Mouse (Mus musculus) stomach, embryonic 15.5 days (tissue): ENCODE measurements at regions not wholly inside any gene's neighbourhood (a gene's known extent, or its start where the extent isn't known, plus 50 kb on each side); places are given as distances from the start of the nearest gene placed in this dataset.

ENCODE experiments used
- ATAC-seq: fragments of 200-750 bp; cut with Nextera tagmentation; 2 replicates; pipeline ENCODE4 v1.8.0; 2017; ENCODE audit warnings: low read depth, moderate number of reproducible peaks, moderate TSS enrichment; ENCODE audit not compliant: insufficient read depth, low FRiP score
- H3K27ac ChIP-seq: fragments of 300-500 bp; sonication (generic); 2 replicates; pipeline ENCODE4 v1.5.1; 2015; ENCODE audit warnings: mild to moderate bottlenecking, inconsistent platforms
- H3K27me3 ChIP-seq: fragments of 300-500 bp; sonication (generic); replicated peaks from 2 replicates; pipeline ENCODE4 v1.6.1; 2015; ENCODE audit warnings: inconsistent platforms
- H3K36me3 ChIP-seq: fragments of 300-500 bp; sonication (generic); 2 replicates; pipeline ENCODE4 v1.6.1; 2015; ENCODE audit warnings: inconsistent platforms
- H3K4me1 ChIP-seq: fragments of 300-500 bp; sonication (generic); 2 replicates; pipeline ENCODE4 v1.6.1; 2015; ENCODE audit warnings: inconsistent platforms
- H3K4me2 ChIP-seq: fragments of 300-500 bp; sonication (generic); 2 replicates; pipeline ENCODE4 v1.6.1; 2015; ENCODE audit warnings: mild to moderate bottlenecking, inconsistent platforms
- H3K4me3 ChIP-seq: fragments of 300-500 bp; sonication (generic); replicated peaks from 2 replicates; pipeline ENCODE4 v1.5.1; 2015; ENCODE audit warnings: inconsistent platforms
- H3K9ac ChIP-seq: fragments of 300-500 bp; sonication (generic); 2 replicates; pipeline ENCODE4 v1.6.1; 2015; ENCODE audit warnings: inconsistent platforms
- H3K9me3 ChIP-seq: fragments of 300-500 bp; sonication (generic); 2 replicates; pipeline ENCODE4 v1.6.1; 2016; ENCODE audit warnings: inconsistent platforms
- WGBS: fragments of 180-500 bp; shearing (Covaris S2); methylation state at CpG from one replicate; pipeline ENCODE4 v1.1.7; 2015; 5-methylcytosine and 5-hydroxymethylcytosine counted together

DNA sequence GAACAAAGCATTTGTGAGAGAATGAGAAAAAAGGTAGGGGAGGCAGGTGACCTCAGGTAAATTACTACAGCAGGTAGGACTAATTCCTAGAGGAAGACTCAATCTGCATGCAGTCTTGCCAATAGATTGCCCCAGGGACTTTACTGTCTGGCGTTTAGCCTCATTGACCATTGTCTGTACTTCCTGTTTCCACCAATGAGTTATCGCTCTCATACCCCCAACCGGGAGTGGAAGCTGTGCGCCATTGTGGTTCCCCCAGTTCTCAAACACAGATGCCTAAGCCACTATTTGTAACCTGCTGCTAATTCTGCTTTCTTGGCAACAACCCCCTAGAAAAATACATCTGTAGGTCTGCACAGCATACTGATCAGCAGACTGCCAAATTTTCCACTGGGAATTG, 65.5 kb upstream of the Tle4 start:
- H3K9me3 ChIP-seq, result no peaks in the 10 kb centered on the region
- H3K9ac ChIP-seq, result no peak overlapping the region
- no peaks in the 10 kb centered on the region for H3K36me3 ChIP-seq
- no peaks in the 10 kb centered on the region for H3K27me3 ChIP-seq
- H3K4me1 ChIP-seq, result no peaks in the 10 kb centered on the region
- no peak overlapping the region for H3K27ac ChIP-seq
- no peak for ATAC-seq
- H3K4me3 ChIP-seq, result no peak overlapping the region
- 67% methylated on average over 4 of the region's 4 CpGs for WGBS
- H3K4me2 ChIP-seq, result no peak overlapping the region

GRCm38 (mm10) chr19:14659725-14660124, 61.9 kb upstream of the Tle4 start:
- H3K4me2 ChIP-seq, result no peak overlapping the region
- ATAC-seq, result no peak
- no peak overlapping the region for H3K27ac ChIP-seq
- H3K4me3 ChIP-seq, result no peak overlapping the region
- H3K36me3 ChIP-seq, result no peaks in the 10 kb centered on the region
- 76% methylated on average over 4 of the region's 4 CpGs for WGBS
- no peaks in the 10 kb centered on the region for H3K9me3 ChIP-seq
- H3K27me3 ChIP-seq, result no peaks in the 10 kb centered on the region
- H3K4me1 ChIP-seq, result no peaks in the 10 kb centered on the region
- no peak overlapping the region for H3K9ac ChIP-seq

- ATAC-seq, result no peak
- no peaks in the 10 kb centered on the region for H3K4me1 ChIP-seq
- H3K9ac ChIP-seq, result no peak overlapping the region
- no peak overlapping the region for H3K27ac ChIP-seq
- H3K36me3 ChIP-seq, result no peaks in the 10 kb centered on the region
- H3K4me2 ChIP-seq, result no peak overlapping the region
- 84% methylated on average over 2 of the region's 2 CpGs for WGBS
- no peaks in the 10 kb centered on the region for H3K9me3 ChIP-seq
- no peak overlapping the region for H3K4me3 ChIP-seq
- no peaks in the 10 kb centered on the region for H3K27me3 ChIP-seq
Observed at GRCm38 (mm10) chr19:14658479-14658878, 60.6 kb upstream of the Tle4 start.

DNA sequence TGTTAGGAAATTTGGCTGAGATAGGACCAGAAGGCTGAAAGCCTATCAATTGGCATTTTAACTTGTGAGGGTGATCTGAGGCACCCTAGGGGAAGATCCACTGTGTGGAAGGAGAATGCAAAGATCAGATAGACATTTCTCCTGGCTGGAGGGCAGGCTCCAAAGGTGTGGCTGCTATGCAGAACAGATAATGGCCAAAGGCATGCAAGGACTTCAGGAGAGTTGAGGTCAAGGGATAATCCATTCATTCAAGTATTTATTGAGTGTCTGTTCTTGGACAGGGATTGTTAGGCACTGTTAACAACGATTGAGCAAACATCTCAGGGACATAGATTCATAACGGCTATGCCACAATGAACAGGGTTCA, 58.2 kb upstream of the Tle4 start:
- Histone ChIP-seq H3K9me3 (no peaks in the 10 kb centered on the region), H3K27ac (no peak overlapping the region), H3K4me2 (no peak overlapping the region), H3K36me3 (no peaks in the 10 kb centered on the region), H3K4me3 (no peak overlapping the region), H3K4me1 (no peaks in the 10 kb centered on the region), H3K9ac (no peak overlapping the region), H3K27me3 (no peaks in the 10 kb centered on the region)
- WGBS, result 44% methylated on average over 2 of the region's 2 CpGs
- no peak for ATAC-seq

DNA sequence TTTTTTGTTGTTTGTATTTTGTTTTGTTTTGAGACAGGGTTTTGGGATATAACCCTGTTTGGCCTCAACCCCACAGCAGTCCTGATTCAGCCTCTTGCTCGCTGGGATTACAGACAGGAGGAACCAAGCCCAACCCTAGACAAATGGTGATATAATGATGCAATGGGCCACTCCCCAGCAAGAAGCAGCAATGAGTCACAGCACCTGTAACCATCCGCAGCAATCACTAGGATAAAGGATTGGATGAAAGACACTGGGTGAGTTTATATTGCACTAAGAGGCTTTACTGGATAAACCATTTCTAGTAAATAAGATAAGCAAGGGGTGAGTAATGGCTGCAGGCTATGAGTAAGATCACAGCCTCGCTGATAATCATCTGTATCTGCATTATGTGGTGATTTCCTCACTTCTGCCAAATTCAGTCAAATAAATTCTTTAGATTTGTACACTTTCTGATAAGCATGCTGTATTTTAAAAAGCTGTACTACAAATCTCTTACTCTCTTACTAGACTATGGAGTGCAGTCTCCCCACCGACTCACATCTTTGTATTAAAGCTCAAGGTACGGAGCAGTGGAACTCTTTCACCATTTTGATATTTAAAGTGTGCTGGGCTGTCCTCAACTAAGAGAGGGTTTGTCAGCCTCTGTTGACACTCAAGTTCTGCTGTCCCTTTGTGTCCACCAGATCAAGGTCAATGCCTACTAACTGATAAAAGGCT, 57.6 kb upstream of the Tle4 start:
- H3K27ac ChIP-seq, result no peak overlapping the region
- WGBS, result 49% methylated on average over 5 of the region's 5 CpGs

More for the DNA sequence above, 57.6 kb upstream of the Tle4 start:
- no peaks in the 10 kb centered on the region for H3K36me3 ChIP-seq
- no peak for ATAC-seq
- no peaks in the 10 kb centered on the region for H3K4me1 ChIP-seq
- H3K27me3 ChIP-seq, result no peaks in the 10 kb centered on the region
- H3K9me3 ChIP-seq, result no peaks in the 10 kb centered on the region
- H3K9ac ChIP-seq, result no peak overlapping the region
- no peak overlapping the region for H3K4me2 ChIP-seq
- H3K4me3 ChIP-seq, result no peak overlapping the region
